Mouse (Mus musculus) lung, embryonic 14.5 days (tissue): Measurements from ENCODE around the gene Chchd1. TPM values are rescaled to one million over a fixed set of nuclear protein-coding genes. Genes with fewer than 3 reads are reported as not detected.

Source experiments
- ATAC-seq: fragments of 200-750 bp; cut with Nextera tagmentation; 2 replicates; pipeline ENCODE4 v1.8.0; 2017; ENCODE audit warnings: mild to moderate bottlenecking, moderate TSS enrichment, moderate library complexity; ENCODE audit not compliant: insufficient read depth
- DNase-seq: peaks from one replicate; pipeline ENCODE4 v3.0.0-alpha.2; 2015
- H3K27ac ChIP-seq: fragments of 300-500 bp; sonication (generic); 2 replicates; pipeline ENCODE4 v1.5.1; 2014; ENCODE audit warnings: low read depth, mild to moderate bottlenecking, moderate library complexity
- H3K27me3 ChIP-seq: fragments of 300-500 bp; sonication (generic); 2 replicates; pipeline ENCODE4 v1.6.1; 2014; ENCODE audit warnings: low read length, control low read depth; ENCODE audit not compliant: insufficient read depth
- H3K36me3 ChIP-seq: fragments of 300-500 bp; sonication (generic); 2 replicates; pipeline ENCODE4 v1.6.1; 2014; ENCODE audit warnings: control low read depth; ENCODE audit not compliant: insufficient read depth
- H3K4me1 ChIP-seq: fragments of 300-500 bp; sonication (generic); 2 replicates; pipeline ENCODE4 v1.6.1; 2014; ENCODE audit warnings: antibody characterized with exemption, control low read depth; ENCODE audit not compliant: insufficient read depth
- H3K4me2 ChIP-seq: fragments of 300-500 bp; sonication (generic); 2 replicates; pipeline ENCODE4 v1.6.1; 2014; ENCODE audit warnings: mild to moderate bottlenecking
- H3K4me3 ChIP-seq: fragments of 300-500 bp; sonication (generic); 2 replicates; pipeline ENCODE4 v1.5.1; 2014; ENCODE audit warnings: low read depth, low read length
- H3K9ac ChIP-seq: fragments of 300-500 bp; sonication (generic); 2 replicates; pipeline ENCODE4 v1.6.1; 2014
- H3K9me3 ChIP-seq: fragments of 300-500 bp; sonication (generic); 2 replicates; pipeline ENCODE4 v1.6.1; 2016; ENCODE audit warnings: low read depth, low read length, control low read depth
- CTCF ChIP-seq: IDR thresholded peaks from 2 replicates; pipeline ENCODE4 v1.5.1; 2016; ENCODE audit warnings: antibody characterized with exemption, low read depth
- WGBS: fragments of 180-500 bp; shearing (Covaris S2); extraction: QIAGEN DNeasy Blood & Tissue Kit; methylation state at CpG from one replicate; pipeline ENCODE4 v1.1.7; 2014; 5-methylcytosine and 5-hydroxymethylcytosine counted together
- polyA plus RNA-seq: library from polyadenylated mRNA; unstranded; fragments of >200 nt; fragmentation: Nextera tagmentation; extraction: Ambion mirVana; gene quantifications from 2 replicates; pipeline ENCODE4 v1.2.1, GENCODE M21; 2014

Gene Chchd1
- polyA plus RNA-seq, 1 experiment from 2014 or later = 227 TPM

DNA sequence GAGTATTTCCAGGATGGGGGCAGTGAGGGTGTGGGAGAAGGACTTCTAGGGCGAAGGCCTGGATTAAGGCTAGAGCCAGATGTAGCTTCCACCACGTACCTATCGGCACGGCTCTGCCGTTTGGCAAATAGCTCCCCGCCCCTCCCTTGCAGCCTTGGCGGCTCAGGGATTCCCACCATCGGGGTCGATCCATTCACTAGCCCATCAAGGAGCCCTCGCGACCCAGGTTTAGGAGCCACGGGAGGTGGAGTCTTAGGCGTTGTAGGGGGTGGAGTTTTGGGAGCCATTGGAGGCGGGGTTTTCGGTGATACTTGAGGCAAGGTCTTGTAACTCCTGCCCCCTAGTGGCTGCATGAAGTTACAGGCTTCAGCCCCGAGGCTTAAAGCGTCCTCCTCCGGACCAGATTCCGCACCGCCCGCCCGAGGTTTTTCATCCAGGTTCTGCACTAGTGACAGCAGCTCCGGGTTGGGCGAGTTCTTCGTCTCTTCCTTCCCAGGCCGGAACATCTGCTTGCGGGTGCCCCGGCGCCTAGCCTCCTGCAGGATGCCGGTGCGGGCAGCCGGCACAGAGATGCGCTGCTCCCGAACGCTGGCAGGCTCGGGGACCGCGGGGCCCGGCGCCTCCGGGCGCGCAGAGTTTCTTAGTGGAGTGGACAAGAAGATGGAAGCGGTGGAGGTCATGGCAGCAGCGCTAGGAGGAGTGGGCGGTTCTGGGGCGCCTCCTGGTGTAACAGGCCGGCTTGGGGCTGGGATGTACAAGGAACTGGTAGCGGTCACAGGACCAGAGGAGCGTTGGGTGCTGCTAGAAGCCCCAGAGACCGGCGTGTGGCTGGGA is 41.8 kb upstream of the Chchd1 start:
- ATAC-seq (peak; percentile 85), DNase-seq (peak; percentile 100)
- H3K36me3 ChIP-seq = no peaks in the 10 kb centered on the region
- peak overlapping the region; percentile 63 for H3K4me3 ChIP-seq
- no peaks in the 10 kb centered on the region for H3K27me3 ChIP-seq
- H3K4me2 ChIP-seq = peak overlapping the region; percentile 94
- peak; percentile 90 for TF ChIP-seq CTCF
- H3K4me1 ChIP-seq = 0 out of 2 replicates have a peak, but pooled peaks cover 8% of the 10 kb centered on the region
- H3K27ac ChIP-seq = peak overlapping the region; percentile 89
- no peaks in the 10 kb centered on the region for H3K9me3 ChIP-seq
- WGBS = 2% methylated on average over 52 of the region's 52 CpGs
- peak overlapping the region; percentile 70 for H3K9ac ChIP-seq

DNA sequence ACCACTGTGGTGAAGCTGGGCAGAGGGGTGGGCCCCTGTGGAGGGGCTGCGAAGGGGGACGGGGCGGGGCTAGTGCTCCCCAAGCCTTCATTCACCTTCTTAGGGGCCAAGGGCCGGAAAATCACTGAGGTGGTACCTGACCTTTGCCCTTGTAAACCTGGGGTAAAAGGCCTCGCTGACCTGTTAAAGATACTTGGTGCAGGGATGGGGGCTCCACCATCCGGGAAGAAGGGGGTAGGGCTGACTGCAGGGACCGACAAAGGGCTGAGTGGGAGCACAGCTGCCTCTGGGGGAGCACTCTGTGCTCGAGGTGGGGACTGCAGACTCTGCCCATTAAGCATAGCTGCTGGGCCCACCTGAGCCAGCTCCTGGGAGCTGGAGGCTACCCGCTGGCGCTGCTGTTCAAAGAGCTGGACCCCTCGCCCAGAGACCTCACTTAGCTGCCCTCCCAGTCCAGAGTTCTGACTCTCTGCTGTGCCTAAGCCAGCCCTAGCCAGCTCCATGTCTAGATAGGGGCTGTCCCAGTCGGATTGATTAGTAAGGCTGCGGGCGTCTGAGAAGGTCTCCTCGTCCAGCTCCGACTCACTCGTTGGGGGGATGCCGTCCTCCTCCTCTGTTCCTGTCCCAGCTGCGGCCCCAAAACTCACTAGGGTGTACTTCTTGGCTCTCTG is 41.0 kb upstream of the Chchd1 start:
- Histone ChIP-seq H3K4me3 (peak overlapping the region; percentile 63), H3K4me2 (peak overlapping the region; percentile 94), H3K9ac (peak overlapping the region; percentile 70), H3K9me3 (no peaks in the 10 kb centered on the region), H3K4me1 (0 out of 2 replicates have a peak, but pooled peaks cover 8% of the 10 kb centered on the region), H3K27me3 (no peaks in the 10 kb centered on the region), H3K36me3 (no peaks in the 10 kb centered on the region), H3K27ac (peak overlapping the region; percentile 89)
- DNase-seq (peak; percentile 25), ATAC-seq (peak; percentile 25)
- 8% methylated on average over 19 of the region's 19 CpGs for WGBS
- TF ChIP-seq CTCF = no peak

DNA sequence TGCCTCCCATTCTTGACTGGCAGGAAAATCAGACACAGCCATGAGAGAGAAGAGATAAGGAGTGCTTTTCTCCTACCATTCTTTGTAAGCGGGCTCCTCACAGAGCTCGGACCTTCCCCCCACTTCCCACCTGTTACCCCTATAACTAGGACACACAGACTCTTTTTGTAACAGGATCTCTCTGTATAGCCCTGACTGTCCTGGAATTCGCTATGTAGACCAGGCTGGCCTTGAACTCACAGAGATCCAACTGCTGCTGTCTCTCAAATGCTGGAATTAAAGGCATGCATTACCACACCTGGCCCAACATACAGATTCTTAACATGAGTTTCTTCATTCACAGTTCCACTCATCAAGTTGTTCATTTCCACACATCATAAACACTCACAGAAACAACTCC is 40.1 kb upstream of the Chchd1 start:
- H3K27ac ChIP-seq = no peak overlapping the region; the same call in 1 of the 2 replicates
- H3K4me2 ChIP-seq = no peak overlapping the region
- no peak overlapping the region for H3K4me3 ChIP-seq
- H3K9me3 ChIP-seq = no peaks in the 10 kb centered on the region
- H3K4me1 ChIP-seq = 0 out of 2 replicates have a peak, but pooled peaks cover 8% of the 10 kb centered on the region
- no peak for ATAC-seq
- DNase-seq = no peak
- no peaks in the 10 kb centered on the region for H3K27me3 ChIP-seq
- H3K36me3 ChIP-seq = no peaks in the 10 kb centered on the region
- no peak for TF ChIP-seq CTCF
- peak overlapping the region; percentile 4; the same call in 1 of the 2 replicates for H3K9ac ChIP-seq
- 67% methylated on average over 3 of the region's 3 CpGs for WGBS

DNA sequence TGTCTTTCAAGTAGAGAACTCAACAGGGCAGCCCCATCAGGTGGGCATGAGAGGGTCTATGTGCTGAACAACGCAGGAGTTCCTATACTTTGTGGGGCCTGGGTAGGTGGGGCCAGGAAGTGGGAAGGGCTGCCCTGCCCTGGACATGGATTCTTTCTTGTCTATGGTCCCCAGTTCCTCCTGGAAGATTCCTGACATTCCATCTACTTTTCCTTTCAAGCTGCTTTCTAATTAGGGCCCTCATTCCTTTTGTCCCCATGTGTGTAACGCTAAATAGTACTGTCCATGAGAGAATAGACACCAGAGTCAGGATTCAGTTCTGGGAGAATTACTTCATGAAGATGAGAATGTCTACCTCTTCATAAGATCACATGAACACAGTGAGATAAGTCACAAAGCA is 39.2 kb upstream of the Chchd1 start:
- 0 out of 2 replicates have a peak overlapping the region, but pooled peaks have one; percentile 12 for H3K4me2 ChIP-seq
- 0 out of 2 replicates have a peak, but pooled peaks cover 8% of the 10 kb centered on the region for H3K4me1 ChIP-seq

GRCm38 (mm10) chr14:20664436-20664835 is 38.4 kb upstream of the Chchd1 start:
- Histone ChIP-seq H3K4me2 (no peak overlapping the region), H3K4me1 (0 out of 2 replicates have a peak, but pooled peaks cover 8% of the 10 kb centered on the region), H3K27ac (peak overlapping the region; percentile 2; the same call in 1 of the 2 replicates), H3K4me3 (no peak overlapping the region; the same call in 1 of the 2 replicates), H3K27me3 (no peaks in the 10 kb centered on the region), H3K9me3 (no peaks in the 10 kb centered on the region), H3K36me3 (no peaks in the 10 kb centered on the region), H3K9ac (peak overlapping the region; percentile 17; the same call in 1 of the 2 replicates)
- WGBS = 40% methylated on average over 3 of the region's 3 CpGs
- ATAC-seq (no peak), DNase-seq (no peak)
- TF ChIP-seq CTCF = no peak

More for the DNA sequence above, 39.2 kb upstream of the Chchd1 start:
- Histone ChIP-seq H3K9me3 (no peaks in the 10 kb centered on the region), H3K36me3 (no peaks in the 10 kb centered on the region), H3K4me3 (no peak overlapping the region), H3K9ac (no peak overlapping the region), H3K27me3 (no peaks in the 10 kb centered on the region), H3K27ac (peak overlapping the region; percentile 36; the same call in 1 of the 2 replicates)
- no peak for ATAC-seq
- WGBS = 57% methylated on average over 2 of the region's 2 CpGs
- no peak for DNase-seq
- TF ChIP-seq CTCF = no peak

DNA sequence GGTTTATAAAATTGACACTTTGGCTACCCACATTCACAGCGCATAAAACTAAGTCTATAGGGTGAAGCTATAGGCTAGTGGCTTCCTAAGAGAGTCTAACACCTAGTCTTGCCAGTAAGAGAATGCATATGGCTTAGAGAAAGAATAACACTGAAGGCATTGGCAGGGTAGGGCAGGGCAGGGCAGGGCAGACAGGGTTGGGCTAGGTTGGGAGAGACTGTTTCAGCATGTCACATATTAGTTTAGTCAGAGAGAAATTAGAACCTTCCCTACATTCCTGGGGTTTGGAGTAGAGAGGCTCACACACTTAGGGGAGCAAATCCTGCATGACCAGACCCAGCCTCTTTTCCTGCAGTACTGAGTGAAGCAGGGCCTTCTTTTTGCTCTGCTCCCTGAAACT is 35.3 kb upstream of the Chchd1 start:
- TF ChIP-seq CTCF = no peak
- Histone ChIP-seq H3K4me2 (no peak overlapping the region), H3K9ac (no peak overlapping the region), H3K27ac (no peak overlapping the region), H3K36me3 (no peaks in the 10 kb centered on the region), H3K4me3 (no peak overlapping the region), H3K27me3 (no peaks in the 10 kb centered on the region), H3K4me1 (0 out of 2 replicates have a peak, but pooled peaks cover 5% of the 10 kb centered on the region), H3K9me3 (no peaks in the 10 kb centered on the region)
- 59% methylated on average over 1 of the region's 1 CpGs for WGBS
- no peak for DNase-seq
- ATAC-seq = no peak
